Mouse (Mus musculus): ENCODE measurements around the gene Banp. TPM values are rescaled to one million over a fixed set of nuclear protein-coding genes. Genes with fewer than 3 reads are reported as not detected.

Banp gene
- total and polyA plus RNA-seq, 3 experiments = 35.7 to 50.7 (median 42.5) TPM

- H3K36me3 ChIP-seq (replicated peaks) = peaks cover 98% of the 10 kb centered on the region
- TF ChIP-seq GATA2 (IDR thresholded peaks at IDR 0.05; ENCODE audit: borderline replicate concordance, low read depth, low read length) = no peak
- no peak for TF ChIP-seq TAL1 (conservative IDR thresholded peaks at IDR 0.05; ENCODE audit: low read depth, low read length)
- no peak for TF ChIP-seq CTCF (IDR thresholded peaks at IDR 0.05; ENCODE audit: low read depth, low read length)
- no peak for TF ChIP-seq GATA1 (IDR thresholded peaks at IDR 0.05; ENCODE audit: borderline replicate concordance, low read length)
- no peak for TF ChIP-seq POLR2AphosphoS5 (IDR thresholded peaks at IDR 0.05; ENCODE audit: insufficient replicate concordance, low read depth, low read length)
- no peak for DNase-seq (ENCODE audit: low spot score)
- no peak overlapping the region for H3K4me3 ChIP-seq (ENCODE audit: low read depth, low read length)
- ATAC-seq (ENCODE audit: extremely low read depth, insufficient number of reproducible peaks, low FRiP score, poor library complexity, severe bottlenecking) = no peak
- no peaks in the 10 kb centered on the region for H3K27me3 ChIP-seq (ENCODE audit: insufficient read depth, low read length)
- peaks cover 10% of the 10 kb centered on the region for H3K4me1 ChIP-seq (ENCODE audit: insufficient read depth, low read depth, low read length)
- H3K9me3 ChIP-seq (replicated peaks) = no peaks in the 10 kb centered on the region
These were observed 43.4 kb downstream of the Banp start for GRCm38 (mm10) chr8:121992911-121993310.

GRCm38 (mm10) chr8:121995112-121995511 lies 45.6 kb downstream of the Banp start:
- TF ChIP-seq TAL1 (conservative IDR thresholded peaks at IDR 0.05; ENCODE audit: low read depth, low read length) (no peak), POLR2AphosphoS5 (IDR thresholded peaks at IDR 0.05; ENCODE audit: insufficient replicate concordance, low read depth, low read length) (no peak), CTCF (IDR thresholded peaks at IDR 0.05; ENCODE audit: low read depth, low read length) (no peak), GATA1 (IDR thresholded peaks at IDR 0.05; ENCODE audit: borderline replicate concordance, low read length) (no peak), GATA2 (IDR thresholded peaks at IDR 0.05; ENCODE audit: borderline replicate concordance, low read depth, low read length) (no peak)
- H3K36me3 ChIP-seq (replicated peaks) = peaks cover 98% of the 10 kb centered on the region
- ATAC-seq (ENCODE audit: extremely low read depth, insufficient number of reproducible peaks, low FRiP score, poor library complexity, severe bottlenecking) = no peak
- H3K27me3 ChIP-seq (ENCODE audit: insufficient read depth, low read length) = no peaks in the 10 kb centered on the region
- H3K9me3 ChIP-seq (replicated peaks) = no peaks in the 10 kb centered on the region
- peaks cover 10% of the 10 kb centered on the region for H3K4me1 ChIP-seq (ENCODE audit: insufficient read depth, low read depth, low read length)
- no peak overlapping the region for H3K4me3 ChIP-seq (ENCODE audit: low read depth, low read length)
- DNase-seq (ENCODE audit: low spot score) = no peak

GRCm38 (mm10) chr8:121995895-121996294 lies 46.3 kb downstream of the Banp start:
- H3K9me3 ChIP-seq (replicated peaks) = no peaks in the 10 kb centered on the region
- H3K4me1 ChIP-seq (ENCODE audit: insufficient read depth, low read depth, low read length) = peaks cover 6% of the 10 kb centered on the region
- no peak for DNase-seq (ENCODE audit: low spot score)
- ATAC-seq (ENCODE audit: extremely low read depth, insufficient number of reproducible peaks, low FRiP score, poor library complexity, severe bottlenecking) = no peak
- no peaks in the 10 kb centered on the region for H3K27me3 ChIP-seq (ENCODE audit: insufficient read depth, low read length)
- no peak overlapping the region for H3K4me3 ChIP-seq (ENCODE audit: low read depth, low read length)
- peaks cover 98% of the 10 kb centered on the region for H3K36me3 ChIP-seq (replicated peaks)
- TF ChIP-seq GATA1 (IDR thresholded peaks at IDR 0.05; ENCODE audit: borderline replicate concordance, low read length) = no peak
- no peak for TF ChIP-seq GATA2 (IDR thresholded peaks at IDR 0.05; ENCODE audit: borderline replicate concordance, low read depth, low read length)
- TF ChIP-seq CTCF (IDR thresholded peaks at IDR 0.05; ENCODE audit: low read depth, low read length) = no peak
- TF ChIP-seq TAL1 (conservative IDR thresholded peaks at IDR 0.05; ENCODE audit: low read depth, low read length) = no peak
- TF ChIP-seq POLR2AphosphoS5 (IDR thresholded peaks at IDR 0.05; ENCODE audit: insufficient replicate concordance, low read depth, low read length) = no peak

DNA sequence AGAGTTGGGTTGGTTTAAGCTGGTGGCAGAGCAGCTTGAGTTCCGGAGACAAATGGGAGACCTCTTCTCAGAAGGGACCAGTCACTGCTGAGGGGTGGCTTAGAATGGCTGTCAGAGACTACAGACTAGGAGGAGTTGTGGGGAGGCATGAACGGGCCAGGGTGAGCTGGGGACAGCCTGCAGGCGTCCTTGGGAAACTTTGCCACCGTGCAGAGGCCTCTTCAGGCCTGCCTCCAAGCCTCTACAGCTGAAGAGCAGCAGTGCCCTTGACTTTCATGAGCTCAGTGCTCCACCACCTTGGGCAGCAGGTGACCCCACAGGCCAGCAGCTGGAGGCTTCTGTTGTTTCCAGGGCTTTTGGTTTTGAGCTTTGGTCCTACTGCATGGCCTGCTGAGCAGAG lies 49.1 kb downstream of the Banp start:
- H3K9me3 ChIP-seq (replicated peaks) = no peaks in the 10 kb centered on the region
- TF ChIP-seq POLR2AphosphoS5 (IDR thresholded peaks at IDR 0.05; ENCODE audit: insufficient replicate concordance, low read depth, low read length) (no peak), CTCF (IDR thresholded peaks at IDR 0.05; ENCODE audit: low read depth, low read length) (no peak), GATA2 (IDR thresholded peaks at IDR 0.05; ENCODE audit: borderline replicate concordance, low read depth, low read length) (no peak), TAL1 (conservative IDR thresholded peaks at IDR 0.05; ENCODE audit: low read depth, low read length) (no peak), GATA1 (IDR thresholded peaks at IDR 0.05; ENCODE audit: borderline replicate concordance, low read length) (no peak)
- no peak for ATAC-seq (ENCODE audit: extremely low read depth, insufficient number of reproducible peaks, low FRiP score, poor library complexity, severe bottlenecking)
- H3K27me3 ChIP-seq (ENCODE audit: insufficient read depth, low read length) = no peaks in the 10 kb centered on the region
- DNase-seq (ENCODE audit: low spot score) = no peak
- H3K36me3 ChIP-seq (replicated peaks) = peaks cover 98% of the 10 kb centered on the region
- no peaks in the 10 kb centered on the region for H3K4me1 ChIP-seq (ENCODE audit: insufficient read depth, low read depth, low read length)
- no peak overlapping the region for H3K4me3 ChIP-seq (ENCODE audit: low read depth, low read length)

- no peaks in the 10 kb centered on the region for H3K9me3 ChIP-seq (replicated peaks)
- H3K4me1 ChIP-seq (ENCODE audit: insufficient read depth, low read depth, low read length) = no peaks in the 10 kb centered on the region
- TF ChIP-seq GATA1 (IDR thresholded peaks at IDR 0.05; ENCODE audit: borderline replicate concordance, low read length) = no peak
- no peak for TF ChIP-seq GATA2 (IDR thresholded peaks at IDR 0.05; ENCODE audit: borderline replicate concordance, low read depth, low read length)
- H3K4me3 ChIP-seq (ENCODE audit: low read depth, low read length) = no peak overlapping the region
- no peaks in the 10 kb centered on the region for H3K27me3 ChIP-seq (ENCODE audit: insufficient read depth, low read length)
- DNase-seq (ENCODE audit: low spot score) (no peak), ATAC-seq (ENCODE audit: extremely low read depth, insufficient number of reproducible peaks, low FRiP score, poor library complexity, severe bottlenecking) (no peak)
- H3K36me3 ChIP-seq (replicated peaks) = peaks cover 100% of the 10 kb centered on the region
These were observed 49.7 kb downstream of the Banp start for GRCm38 (mm10) chr8:121999211-121999610.

- TF ChIP-seq GATA2 (IDR thresholded peaks at IDR 0.05; ENCODE audit: borderline replicate concordance, low read depth, low read length) = no peak
- no peak for TF ChIP-seq GATA1 (IDR thresholded peaks at IDR 0.05; ENCODE audit: borderline replicate concordance, low read length)
- TF ChIP-seq CTCF (IDR thresholded peaks at IDR 0.05; ENCODE audit: low read depth, low read length) = no peak
- no peak for TF ChIP-seq POLR2AphosphoS5 (IDR thresholded peaks at IDR 0.05; ENCODE audit: insufficient replicate concordance, low read depth, low read length)
- TF ChIP-seq TAL1 (conservative IDR thresholded peaks at IDR 0.05; ENCODE audit: low read depth, low read length) = no peak
- DNase-seq (ENCODE audit: low spot score) = no peak
- H3K36me3 ChIP-seq (replicated peaks) = peaks cover 96% of the 10 kb centered on the region
- H3K4me3 ChIP-seq (ENCODE audit: low read depth, low read length) = no peak overlapping the region
- 0 out of 2 replicates have a peak, but pooled peaks cover 3% of the 10 kb centered on the region for H3K4me1 ChIP-seq (ENCODE audit: insufficient read depth, low read depth, low read length)
- H3K9me3 ChIP-seq (replicated peaks) = no peaks in the 10 kb centered on the region
- no peak for ATAC-seq (ENCODE audit: extremely low read depth, insufficient number of reproducible peaks, low FRiP score, poor library complexity, severe bottlenecking)
- no peaks in the 10 kb centered on the region for H3K27me3 ChIP-seq (ENCODE audit: insufficient read depth, low read length)
These were observed 52.0 kb downstream of the Banp start for GRCm38 (mm10) chr8:122001339-122002115.
